ENCODE assay signal across 7 mouse cellular contexts in the genomic region with DNA sequence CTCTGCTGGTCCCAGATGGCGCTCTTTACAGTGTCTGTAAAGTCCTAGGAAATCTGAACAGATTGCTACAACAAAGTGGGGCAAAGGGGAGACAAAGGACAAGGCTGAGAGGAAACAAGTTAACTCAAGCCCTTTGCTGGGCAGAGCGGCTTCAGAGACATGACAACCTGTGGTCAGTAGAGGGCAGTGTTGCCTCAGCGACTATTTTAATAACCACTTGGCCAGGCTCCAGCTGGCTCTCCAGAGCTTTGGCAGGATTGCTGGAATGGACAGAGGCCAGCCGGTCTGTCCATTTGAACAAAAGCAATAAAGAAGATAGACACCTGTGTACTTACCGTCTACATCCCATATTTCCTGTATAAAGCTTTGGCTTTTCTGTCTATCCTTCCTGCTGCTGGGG. TPM values are rescaled to one million over a fixed set of nuclear protein-coding genes. Genes with fewer than 3 reads are reported as not detected.
A peak's percentile ranks its signal among the peaks of the same experiment; 100 is the strongest.
DNase-seq lines count a peak whose midpoint lies in the region; ATAC-seq and TF ChIP-seq lines count a peak whose summit lies in the region.

No protein-coding gene starts in this region.

- no peak overlapping the region for H3K4me3 ChIP-seq in gastrocnemius, adult 2 months
- H3K4me3 ChIP-seq in intestine, embryonic 14.5 days (ENCODE audit: low read depth, low read length): no peak overlapping the region
- H3K4me3 ChIP-seq in midbrain, embryonic 14.5 days (replicated peaks; ENCODE audit: low read depth, low read length): no peak overlapping the region

- WGBS in intestine, embryonic 14.5 days: 0% methylated on average over 5 of the region's 5 CpGs
- WGBS in midbrain, embryonic 14.5 days: 0% methylated on average over 5 of the region's 5 CpGs

- H3K27ac ChIP-seq in gastrocnemius, adult 2 months: no peak overlapping the region
- peak overlapping the region; percentile 39 for H3K27ac ChIP-seq in intestine, embryonic 14.5 days (ENCODE audit: low read depth)
- peak overlapping the region; percentile 50 for H3K27ac ChIP-seq in midbrain, embryonic 14.5 days (replicated peaks; ENCODE audit: low read depth, low read length)

- no peak overlapping the region for H3K9ac ChIP-seq in intestine, embryonic 14.5 days (ENCODE audit: low read length)
- no peak overlapping the region for H3K9ac ChIP-seq in midbrain, embryonic 14.5 days (replicated peaks; ENCODE audit: low read length)

- H3K36me3 ChIP-seq in intestine, embryonic 14.5 days (ENCODE audit: control insufficient read depth, insufficient read depth, low read length): no peaks in the 10 kb centered on the region
- no peaks in the 10 kb centered on the region for H3K36me3 ChIP-seq in midbrain, embryonic 14.5 days (ENCODE audit: control insufficient read depth, insufficient read depth, low read length)

- intact Hi-C loops in gastrocnemius, adult 2 months (cut with DNase I): loop anchor here (2.0 to 10.0 kb wide), 4 partner anchors 55 to 836 kb away; no protein-coding TSS in a partner anchor
- intact Hi-C loops in left cerebral cortex, postnatal 14 days (cut with DNase I): loop anchor here (5.0 to 10.0 kb wide), 3 partner anchors 201 to 1569 kb away; no protein-coding TSS in a partner anchor

- H3K4me1 ChIP-seq in intestine, embryonic 14.5 days (replicated peaks; ENCODE audit: control insufficient read depth, insufficient read depth, low read length): peaks cover 36% of the 10 kb centered on the region
- H3K4me1 ChIP-seq in midbrain, embryonic 14.5 days (ENCODE audit: control insufficient read depth, insufficient read depth, low read length): peaks cover 43% of the 10 kb centered on the region

- no peak overlapping the region for H3K4me2 ChIP-seq in intestine, embryonic 14.5 days (ENCODE audit: low read length)
- no peak overlapping the region for H3K4me2 ChIP-seq in midbrain, embryonic 14.5 days (ENCODE audit: low read length)

- H3K27me3 ChIP-seq in intestine, embryonic 14.5 days (replicated peaks; ENCODE audit: control insufficient read depth, insufficient read depth, low read length): no peaks in the 10 kb centered on the region
- no peaks in the 10 kb centered on the region for H3K27me3 ChIP-seq in midbrain, embryonic 14.5 days (ENCODE audit: control insufficient read depth, insufficient read depth, low read length)

- peak; percentile 47 for DNase-seq in T-cell, adult 2 months (ENCODE audit: low spot score)
- DNase-seq in cerebellum, postnatal 14 days: peak; percentile 98
- peak; percentile 89 for DNase-seq in gastrocnemius, adult 2 months
- DNase-seq in intestine, embryonic 14.5 days (ENCODE audit: low spot score): peak; percentile 96
- peak; percentile 89 for DNase-seq in left cerebral cortex, postnatal 14 days (ENCODE audit: low spot score in 2 of 2)
- peak; percentile 95 for DNase-seq in midbrain, embryonic 14.5 days
- DNase-seq in spleen, postnatal 10 days (ENCODE audit: low spot score in 2 of 2): peak; percentile 31 to 67

- TF ChIP-seq CTCF in gastrocnemius, adult 2 months (IDR thresholded peaks at IDR 0.05): peak; percentile 93

- peak; percentile 43 for ATAC-seq in intestine, embryonic 14.5 days (replicated peaks; ENCODE audit: low FRiP score, low TSS enrichment, low read depth)
- ATAC-seq in midbrain, embryonic 14.5 days (ENCODE audit: low FRiP score, low TSS enrichment): peak; percentile 36; the same call in 1 of the 2 replicates

- H3K9me3 ChIP-seq in intestine, embryonic 14.5 days (ENCODE audit: control insufficient read depth, low read length): no peaks in the 10 kb centered on the region
- H3K9me3 ChIP-seq in midbrain, embryonic 14.5 days (ENCODE audit: control insufficient read depth, low read length): no peaks in the 10 kb centered on the region

RNA-seq across cellular contexts. Expression of gene Camk1g, which starts 16.0 kb away (rescaled TPM):
- total RNA-seq in gastrocnemius, adult 2 months (2021): under 1 TPM in 1 of 2 experiments, not detected in 1; 0.22 TPM
- 9.5 and 10.7 TPM in 2 replicates for polyA plus RNA-seq in intestine, embryonic 14.5 days (2014; fragmentation: Nextera tagmentation; extraction: Ambion mirVana)
- 10 to 100 TPM; 42.8 to 43.6 TPM for total RNA-seq in left cerebral cortex, postnatal 14 days (2021)
- 46.0 and 47.7 TPM in 2 replicates for polyA plus RNA-seq in midbrain, embryonic 14.5 days (2014; fragmentation: Nextera tagmentation; extraction: Ambion mirVana)

Comparison
In these comparisons a context has a peak if more than half of its experiments do, and no peak if none do; other contexts are left out.
1. DNase-seq: peak in every context shown above with its lines; median percentile 98 in cerebellum, postnatal 14 days; 96 in intestine, embryonic 14.5 days; 95 in midbrain, embryonic 14.5 days; 89 in gastrocnemius, adult 2 months; 89 in left cerebral cortex, postnatal 14 days; 49 in spleen, postnatal 10 days; 47 in T-cell, adult 2 months.
2. RNA of gene Camk1g, which starts 16.0 kb away (total RNA-seq): 42.8 to 43.6 TPM in left cerebral cortex, postnatal 14 days; 0.22 TPM in gastrocnemius, adult 2 months; every median in the first group is over 10 times any median in the second.